Mouse (Mus musculus) CD4-positive naive resting alpha-beta T cell, adult 57 days (primary cell): ENCODE results near the gene Aipl1. TPM values are rescaled to one million over a fixed set of nuclear protein-coding genes. Genes with fewer than 3 reads are reported as not detected.

ENCODE experiments used
- total RNA-seq: library from RNA; stranded (reverse); gene quantifications from one replicate; pipeline ENCODE4 v1.2.4, GENCODE M21; 2023

Aipl1 gene
- total RNA-seq = 0.24 TPM

GRCm38 (mm10) chr11:72037409-72037808 is at the start of gene Aipl1:
Gene Aipl1 (minus strand): TSS chr11:72037509.

DNA sequence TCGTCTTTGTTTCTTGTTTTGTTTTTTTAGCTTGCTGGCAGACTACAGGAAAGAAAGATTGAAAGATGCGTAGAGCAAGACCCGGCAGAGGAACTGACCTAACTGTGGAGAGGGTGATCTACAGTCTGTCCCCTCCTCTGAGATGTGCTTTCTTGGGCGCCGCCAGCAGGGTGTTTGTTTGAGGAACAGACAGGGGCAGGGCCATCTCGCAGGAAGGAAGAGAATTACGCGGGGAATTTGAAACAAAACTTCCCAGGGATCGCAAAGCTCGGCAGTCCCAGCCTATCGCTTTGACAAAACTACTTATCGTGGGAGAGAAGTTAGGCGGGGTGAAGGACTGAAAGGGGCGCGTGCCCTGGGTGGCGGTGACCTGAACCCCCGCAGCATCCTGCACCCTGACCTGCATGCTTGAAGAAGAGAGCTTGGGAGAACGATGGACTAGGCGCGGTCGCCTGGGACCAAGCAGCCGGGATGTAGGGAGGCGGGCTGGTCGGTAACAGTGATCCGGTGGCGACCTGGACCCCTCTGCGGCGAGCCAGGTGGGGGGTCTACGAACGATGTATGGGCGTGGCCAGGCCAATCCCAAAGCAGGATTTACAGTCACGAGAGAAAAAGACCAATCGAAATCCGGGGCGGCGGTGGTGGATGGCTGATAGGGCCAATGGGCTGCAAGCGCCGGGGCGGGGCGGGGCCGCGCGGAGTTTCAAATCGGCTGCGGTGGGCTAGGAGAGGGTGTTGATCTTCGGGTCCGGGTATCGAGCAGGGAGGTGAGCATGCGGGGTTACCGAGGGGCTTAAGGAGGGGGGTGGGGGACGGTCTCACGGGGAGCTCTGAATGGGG is 4.7 kb upstream of the Aipl1 start, which contains the start of gene Pimreg:
Gene Pimreg, plus strand, starts transcription at position 265 of the 840 bp plus-strand sequence.

Other genes with a start within 250 kb of the Aipl1 start
- gene Pimreg, start 4.5 kb upstream of the Aipl1 start, total RNA-seq = not detected
- 0.09 TPM for gene Pitpnm3, start 98.3 kb upstream of the Aipl1 start, total RNA-seq
- 0.65 TPM for gene Gm43951, start 169.3 kb upstream of the Aipl1 start, total RNA-seq
- gene 4933427D14Rik, start 169.9 kb upstream of the Aipl1 start, total RNA-seq = 14.9 TPM
- gene Txndc17, start 170.0 kb upstream of the Aipl1 start, total RNA-seq = 29.9 TPM
- 15.7 TPM for gene Med31, start 178.1 kb upstream of the Aipl1 start, total RNA-seq
- gene Slc13a5, start 229.7 kb upstream of the Aipl1 start, total RNA-seq = not detected